Mouse (Mus musculus) MEL (cell line): ENCODE data around the gene Kntc1. TPM values are rescaled to one million over a fixed set of nuclear protein-coding genes. Genes with fewer than 3 reads are reported as not detected.

ENCODE experiments used
- DNase-seq: peaks from one replicate; pipeline ENCODE4 v3.0.0; 2011; ENCODE audit warnings: low read depth, low spot score
- H3K27ac ChIP-seq: 2 replicates; pipeline ENCODE4 v1.5.1; 2012; ENCODE audit warnings: low read depth, mild to moderate bottlenecking, control low read depth, low read length, moderate library complexity; ENCODE audit not compliant: control insufficient read depth
- H3K27me3 ChIP-seq, 2 experiments: fragments of 150-350 bp in 1 of 2; sonication (generic) in 1 of 2; 2 replicates each; pipeline ENCODE4 v1.6.1; 2012; ENCODE audit warnings: low read length in 2 of 2, mild to moderate bottlenecking in 2 of 2, improper control_type of control experiment in 1 of 2, moderate library complexity in 1 of 2; ENCODE audit not compliant: insufficient read depth in 2 of 2, control insufficient read depth in 1 of 2
- H3K36me3 ChIP-seq, 2 experiments: 2 replicates each; pipeline ENCODE4 v1.6.1; 2012 to 2014; ENCODE audit warnings: low read length in 2 of 2, improper control_type of control experiment in 1 of 2, inconsistent platforms in 1 of 2, mild to moderate bottlenecking in 1 of 2; ENCODE audit not compliant: insufficient read depth in 2 of 2, control insufficient read depth in 1 of 2
- H3K4me1 ChIP-seq, 2 experiments: fragments of 150-350 bp in 1 of 2; sonication (generic) in 1 of 2; 2 replicates each; pipeline ENCODE4 v1.6.1; 2012; ENCODE audit warnings: low read length in 2 of 2, improper control_type of control experiment in 1 of 2, mild to moderate bottlenecking in 1 of 2; ENCODE audit not compliant: insufficient read depth in 2 of 2, control insufficient read depth in 1 of 2
- H3K4me3 ChIP-seq, 2 experiments: fragments of 150-350 bp in 1 of 2; sonication (generic) in 1 of 2; 2 replicates each; pipeline ENCODE4 v1.5.1; 2012; ENCODE audit warnings: low read depth in 2 of 2, low read length in 2 of 2, mild to moderate bottlenecking in 2 of 2, moderate library complexity in 2 of 2, control low read depth in 1 of 2, improper control_type of control experiment in 1 of 2; ENCODE audit not compliant: control insufficient read depth in 1 of 2, insufficient read depth in 1 of 2
- H3K79me2 ChIP-seq: 2 replicates; pipeline ENCODE4 v1.6.1; 2012; ENCODE audit warnings: mild to moderate bottlenecking, low read length, moderate library complexity; ENCODE audit not compliant: control insufficient read depth, poor library complexity, insufficient read depth
- H3K9ac ChIP-seq: 2 replicates; pipeline ENCODE4 v1.6.1; 2012; ENCODE audit warnings: low read depth, mild to moderate bottlenecking, control low read depth, low read length, moderate library complexity; ENCODE audit not compliant: control insufficient read depth, poor library complexity, severe bottlenecking
- H3K9me3 ChIP-seq: fragments of 150-350 bp; sonication (generic); replicated peaks from 2 replicates; pipeline ENCODE4 v1.6.1; 2012; ENCODE audit warnings: mild to moderate bottlenecking, low read length, improper control_type of control experiment, moderate library complexity; ENCODE audit not compliant: insufficient read depth
- BHLHE40 ChIP-seq: IDR thresholded peaks from 2 replicates; pipeline ENCODE4 v1.6.1; 2012; ENCODE audit warnings: low read depth, mild to moderate bottlenecking, inconsistent platforms, low read length, improper control_type of control experiment, borderline replicate concordance
- CHD1 ChIP-seq: IDR thresholded peaks from 2 replicates; pipeline ENCODE4 v1.6.1; 2012; ENCODE audit warnings: low read depth, mild to moderate bottlenecking, inconsistent platforms, low read length, improper control_type of control experiment
- GATA1 ChIP-seq: IDR thresholded peaks from 2 replicates; pipeline ENCODE4 v1.6.1; 2011; ENCODE audit warnings: low read depth, low read length, improper control_type of control experiment
- HCFC1 ChIP-seq: IDR thresholded peaks from 2 replicates; pipeline ENCODE4 v1.6.1; 2012; ENCODE audit warnings: low read depth, mild to moderate bottlenecking, inconsistent platforms, low read length, improper control_type of control experiment, moderate library complexity
- MAX ChIP-seq: IDR thresholded peaks from 2 replicates; pipeline ENCODE4 v1.6.1; 2011; ENCODE audit warnings: low read length, improper control_type of control experiment
- MAZ ChIP-seq: IDR thresholded peaks from 2 replicates; pipeline ENCODE4 v1.6.1; 2012; ENCODE audit warnings: low read depth, mild to moderate bottlenecking, inconsistent platforms, low read length, improper control_type of control experiment
- MEF2A ChIP-seq: IDR thresholded peaks from 2 replicates; pipeline ENCODE4 v1.6.1; 2014; ENCODE audit warnings: low read depth, mild to moderate bottlenecking, inconsistent platforms, low read length, improper control_type of control experiment; ENCODE audit not compliant: poor library complexity, insufficient replicate concordance, severe bottlenecking; ENCODE audit errors: extremely low read depth
- MYC ChIP-seq: IDR thresholded peaks from 2 replicates; pipeline ENCODE4 v1.6.1; 2011; ENCODE audit warnings: low read depth, mild to moderate bottlenecking, low read length, improper control_type of control experiment, moderate library complexity
- NRF1 ChIP-seq: IDR thresholded peaks from 2 replicates; pipeline ENCODE4 v1.6.1; 2014; ENCODE audit warnings: low read depth, mild to moderate bottlenecking, inconsistent platforms, low read length, improper control_type of control experiment, moderate library complexity; ENCODE audit not compliant: poor library complexity, insufficient read depth, severe bottlenecking
- USF2 ChIP-seq, 2 experiments: IDR thresholded peaks; 2 replicates each; pipeline ENCODE4 v1.6.1; 2011 to 2012; ENCODE audit warnings: improper control_type of control experiment in 2 of 2, low read length in 2 of 2, borderline replicate concordance in 1 of 2, inconsistent platforms in 1 of 2, low read depth in 1 of 2, mild to moderate bottlenecking in 1 of 2; ENCODE audit not compliant: insufficient read depth in 1 of 2
- ZKSCAN1 ChIP-seq: IDR thresholded peaks from 2 replicates; pipeline ENCODE4 v1.6.1; 2012; ENCODE audit warnings: low read depth, mild to moderate bottlenecking, inconsistent platforms, low read length, improper control_type of control experiment, moderate library complexity
- ZNF384 ChIP-seq: IDR thresholded peaks from 2 replicates; pipeline ENCODE4 v1.6.1; 2012; ENCODE audit warnings: low read depth, mild to moderate bottlenecking, inconsistent platforms, low read length, improper control_type of control experiment
- polyA plus RNA-seq, 2 experiments: library from polyadenylated mRNA; stranded (reverse) in 1 of 2; unstranded in 1 of 2; fragments of >175 nt in 1 of 2; fragments of >200 nt in 1 of 2; gene quantifications; 2 replicates each; pipeline versions ENCODE4 v1.2.1 to v1.2.4; 2012; ENCODE audit warnings: low replicate concordance in 2 of 2, low read depth in 1 of 2; ENCODE audit not compliant: insufficient read length in 2 of 2, insufficient read depth in 1 of 2, missing spikeins in 1 of 2
- total RNA-seq: library from RNA; depleted of rRNA; stranded (reverse); fragments of 300-350 nt; gene quantifications from 2 replicates; pipeline ENCODE4 v1.2.3, GENCODE M21; 2012

The Kntc1 gene
- total and polyA plus RNA-seq, 3 experiments = 27.0 to 29.7 TPM; not detected in 1

DNA sequence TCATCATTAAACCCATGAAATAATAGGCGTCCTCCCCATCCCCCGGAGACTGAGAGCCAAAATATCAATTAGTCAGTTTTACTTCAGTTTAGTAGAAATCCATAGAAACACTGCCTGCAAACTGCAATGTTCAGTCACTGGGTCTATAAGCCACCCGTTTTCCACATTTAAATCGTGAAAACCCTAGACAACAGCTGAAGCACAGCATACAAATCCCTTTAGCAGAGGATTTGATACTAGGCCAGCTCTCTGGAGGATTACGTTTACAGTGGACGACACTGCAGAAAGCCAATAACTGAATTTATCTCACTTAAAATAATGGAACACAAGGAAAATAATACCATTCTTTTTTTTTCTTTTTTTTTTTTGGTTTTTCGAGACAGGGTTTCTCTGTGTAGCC, 1.9 kb upstream of the Kntc1 start:
- H3K4me3 ChIP-seq = peak overlapping the region; percentile 77 to 79
- peak overlapping the region; percentile 94 for H3K9ac ChIP-seq
- no peaks in the 10 kb centered on the region for H3K27me3 ChIP-seq
- H3K36me3 ChIP-seq = peaks cover 36 to 41% of the 10 kb centered on the region in 2 experiments
- no peak overlapping the region for H3K27ac ChIP-seq
- H3K9me3 ChIP-seq = no peaks in the 10 kb centered on the region
- DNase-seq = no peak
- H3K79me2 ChIP-seq = peaks cover 56% of the 10 kb centered on the region
- peaks cover 11 to 16% of the 10 kb centered on the region in 2 experiments for H3K4me1 ChIP-seq
- TF ChIP-seq CHD1 (peak; percentile 70; the same call in 1 of the 2 replicates), MEF2A (no peak), BHLHE40 (no peak), HCFC1 (no peak), ZNF384 (no peak), NRF1 (no peak), MAZ (no peak)

DNA sequence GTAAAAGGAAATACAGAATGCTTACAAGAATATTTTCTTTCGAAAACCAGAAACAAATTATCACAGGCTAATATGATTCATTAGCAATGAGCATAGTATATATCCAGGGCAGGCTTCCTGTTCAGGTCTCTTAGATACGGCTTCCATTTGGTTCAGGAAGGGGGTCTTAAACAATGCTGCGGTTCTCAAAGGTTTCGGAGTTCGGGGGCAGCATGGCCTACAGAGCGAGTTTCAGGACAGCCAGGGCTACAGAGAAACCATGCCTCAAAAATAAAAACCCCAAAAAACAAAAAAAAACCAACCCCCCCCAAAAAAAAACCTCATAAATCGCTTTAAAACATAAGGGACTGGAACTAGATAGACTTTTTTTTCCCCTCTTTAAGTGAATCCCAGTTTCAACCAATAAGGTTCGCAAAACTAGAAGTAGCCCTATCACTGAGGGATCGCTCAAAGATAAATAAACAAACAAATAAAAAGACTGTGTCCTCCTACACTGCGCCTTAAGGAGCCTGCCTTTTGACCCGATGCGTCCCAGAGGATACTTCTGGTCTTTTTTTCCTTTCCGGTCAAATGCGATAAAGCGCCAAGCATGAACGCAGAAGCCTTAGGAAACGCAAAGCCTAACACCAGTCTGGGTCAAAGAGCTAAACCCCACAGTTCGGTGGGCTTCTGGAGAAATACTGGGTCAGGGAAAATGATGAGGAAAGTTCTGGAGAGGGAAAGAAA, 1.0 kb upstream of the Kntc1 start:
- peak overlapping the region; percentile 94 for H3K9ac ChIP-seq
- peaks cover 55% of the 10 kb centered on the region for H3K79me2 ChIP-seq
- no peaks in the 10 kb centered on the region for H3K27me3 ChIP-seq
- peak overlapping the region; percentile 77 to 79 for H3K4me3 ChIP-seq
- peaks cover 11 to 16% of the 10 kb centered on the region in 2 experiments for H3K4me1 ChIP-seq
- no peak for TF ChIP-seq USF2 (IDR thresholded peaks at IDR 0.05; ENCODE audit: borderline replicate concordance in 1 of 2, insufficient read depth in 1 of 2, low read depth in 1 of 2, low read length in 2 of 2)
- 0 out of 2 replicates have a peak, but pooled peaks have one; percentile 24 for TF ChIP-seq GATA1
- no peak for TF ChIP-seq ZKSCAN1
- 0 out of 2 replicates have a peak, but pooled peaks have one; percentile 32 for TF ChIP-seq MYC
- TF ChIP-seq CHD1 = peak; percentile 91
- TF ChIP-seq ZNF384 = 0 out of 2 replicates have a peak, but pooled peaks have one; percentile 21
- 0 out of 2 replicates have a peak, but pooled peaks have one; percentile 25 for TF ChIP-seq MAX
- peaks cover 27 to 41% of the 10 kb centered on the region in 2 experiments for H3K36me3 ChIP-seq
- H3K9me3 ChIP-seq = no peaks in the 10 kb centered on the region
- DNase-seq = peak; percentile 46
- peak overlapping the region; percentile 95 for H3K27ac ChIP-seq
